Mouse (Mus musculus) monocyte, adult 2 months (primary cell): ENCODE results near the gene Pmf1.
"Not testable (repeated sequence)": the region's sequence is repeated elsewhere in the genome, so short reads cannot be mapped to it uniquely, and the experiment has no call there.

Experiments used
- DNase-seq, 2 experiments: peaks; one replicate each; pipeline ENCODE4 v3.0.0; 2022; ENCODE audit warnings: low spot score in 2 of 2, low read depth in 1 of 2

The Pmf1 gene

GRCm38 (mm10) chr3:88398666-88399065 lies 11.5 kb downstream of the Pmf1 start:
- no peak for DNase-seq

DNA sequence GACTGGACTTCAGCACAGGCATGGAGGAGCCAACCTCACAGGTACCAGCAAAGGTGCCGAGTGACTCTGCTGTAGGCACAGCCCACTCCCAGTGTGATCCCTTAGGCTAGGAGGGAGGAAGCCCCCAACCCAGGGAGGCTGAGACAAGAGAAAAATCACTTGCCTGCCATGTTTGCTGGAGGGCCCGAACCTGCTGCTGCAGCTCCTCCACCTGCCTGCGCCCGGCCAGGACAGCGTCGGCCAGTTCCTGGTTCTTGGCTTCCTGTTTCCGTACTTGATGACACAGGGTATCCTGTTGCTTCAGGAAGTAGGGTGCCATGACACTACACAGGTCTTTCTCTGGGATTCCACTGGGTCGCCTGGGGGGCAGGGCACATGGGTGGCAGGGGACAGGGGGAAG lies 14.4 kb downstream of the Pmf1 start:
- DNase-seq, result no peak

DNA sequence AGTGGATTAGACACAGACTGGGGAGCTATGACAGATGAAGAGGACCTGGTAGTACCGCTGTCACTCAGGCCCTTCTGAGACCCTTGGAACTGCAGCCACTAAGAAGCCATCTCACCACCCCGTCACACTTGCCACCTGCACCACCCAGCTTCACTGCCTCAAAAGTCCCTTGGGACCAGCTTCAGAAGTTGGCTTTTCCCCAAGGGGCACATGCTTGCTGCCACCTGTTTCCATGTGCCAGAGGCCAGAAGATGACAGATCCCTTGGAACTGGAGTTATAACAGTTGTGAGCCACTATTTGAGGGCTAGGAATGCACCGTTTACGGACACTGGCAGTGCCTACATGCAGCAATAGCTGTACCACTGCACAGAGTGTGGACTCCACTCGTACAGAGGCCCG lies 14.8 kb downstream of the Pmf1 start:
- no peak for DNase-seq

DNA sequence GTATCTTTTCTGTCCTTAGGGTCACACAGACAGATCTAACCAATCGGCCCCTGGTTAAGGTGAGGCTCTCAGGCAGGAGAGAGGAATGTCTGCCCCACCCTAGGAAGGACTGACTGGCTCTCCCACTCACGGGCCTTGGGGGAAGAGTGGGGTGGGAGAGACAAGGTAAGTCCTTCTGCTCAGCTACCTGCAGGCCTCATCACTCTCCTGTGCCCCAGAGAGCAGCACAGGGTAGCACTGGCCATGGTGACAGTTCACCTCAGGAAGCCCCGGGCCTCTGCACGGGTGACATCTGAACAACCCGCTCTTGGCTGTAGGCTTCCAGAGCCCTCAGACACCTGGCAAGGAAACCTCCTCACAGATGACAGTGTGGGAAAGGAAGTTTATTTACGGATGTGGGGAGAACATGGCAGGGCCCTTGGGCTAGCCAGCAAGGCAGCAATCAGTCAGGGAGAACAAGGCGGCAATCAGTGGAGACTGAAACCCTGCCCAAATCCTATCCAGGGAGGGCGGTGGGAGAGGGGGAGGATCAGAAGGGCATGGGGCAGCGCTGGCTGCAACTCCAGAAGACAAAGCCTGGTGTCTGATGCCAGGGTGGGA lies 16.3 kb downstream of the Pmf1 start:
- no peak for DNase-seq

DNA sequence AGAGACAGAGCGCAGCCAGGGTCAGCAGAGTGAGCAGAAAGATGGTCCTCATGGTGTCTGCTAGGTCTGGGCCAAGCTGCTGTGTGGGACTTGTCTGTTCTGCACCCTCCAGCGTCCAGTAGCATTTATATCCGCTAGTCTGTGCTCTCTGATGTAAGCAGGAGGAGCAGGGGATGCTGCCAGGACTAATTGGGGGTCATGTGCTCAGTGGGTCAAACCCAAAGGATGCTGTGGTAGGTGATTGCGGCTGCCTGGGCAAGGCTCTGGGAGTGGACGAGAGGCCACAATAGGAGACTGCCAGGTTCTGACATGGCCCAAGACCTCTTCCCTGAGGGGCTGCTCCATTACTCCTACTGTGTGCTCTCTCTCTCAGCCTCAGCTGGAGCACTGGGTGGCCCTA lies 25.8 kb downstream of the Pmf1 start, which contains the start of gene Bglap:
Bglap (minus strand) TSS at position 101 of the 400 bp plus-strand sequence.
- no peak for DNase-seq

- DNase-seq, result not testable (repeated sequence)
Observed at GRCm38 (mm10) chr3:88382383-88382782, 27.7 kb downstream of the Pmf1 start.

DNA sequence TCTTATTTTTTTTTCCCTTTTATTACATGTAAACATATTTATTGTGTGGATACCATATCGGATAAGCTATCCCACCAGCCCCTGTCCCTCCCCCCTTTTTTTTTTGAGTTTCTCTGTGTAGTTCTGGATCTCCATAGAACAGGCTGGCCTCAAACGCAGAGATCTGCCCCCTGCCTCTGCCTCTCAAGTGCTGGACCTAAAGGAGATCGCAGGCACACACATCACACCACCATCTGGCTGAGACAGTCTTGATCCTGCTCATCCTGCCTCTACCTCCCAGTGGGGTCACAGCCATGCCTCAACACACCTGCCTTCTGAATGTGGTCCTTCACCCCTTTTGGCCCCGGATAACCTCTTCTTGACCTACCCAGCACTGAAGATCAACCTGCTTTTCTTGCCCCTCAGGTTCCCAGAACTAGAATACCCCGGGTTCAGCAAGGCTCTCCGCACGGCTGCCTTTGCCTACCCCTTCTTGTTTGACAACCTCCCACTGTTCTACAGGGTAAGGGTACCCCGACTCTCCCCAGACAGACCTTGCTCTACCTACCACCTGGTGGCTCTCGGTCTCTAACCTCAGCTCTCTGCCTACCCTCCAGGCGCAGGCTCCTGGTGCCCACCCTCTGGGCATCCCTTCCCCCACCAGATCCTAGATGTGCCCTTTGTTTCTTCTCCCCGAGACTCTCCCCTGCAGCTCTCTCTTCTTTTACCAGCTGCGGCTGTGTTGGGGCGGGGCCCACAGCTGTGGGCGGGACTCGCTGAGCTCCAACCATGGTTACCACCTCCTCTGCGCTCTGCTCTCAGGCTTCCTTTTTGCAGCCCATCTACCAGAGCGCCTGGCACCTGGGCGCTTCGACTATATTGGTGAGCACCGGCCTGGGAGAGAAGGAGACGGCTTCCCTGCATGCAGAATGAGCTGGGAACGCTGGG lies 28.5 kb downstream of the Pmf1 start:
- DNase-seq, result not testable (repeated sequence)

DNA sequence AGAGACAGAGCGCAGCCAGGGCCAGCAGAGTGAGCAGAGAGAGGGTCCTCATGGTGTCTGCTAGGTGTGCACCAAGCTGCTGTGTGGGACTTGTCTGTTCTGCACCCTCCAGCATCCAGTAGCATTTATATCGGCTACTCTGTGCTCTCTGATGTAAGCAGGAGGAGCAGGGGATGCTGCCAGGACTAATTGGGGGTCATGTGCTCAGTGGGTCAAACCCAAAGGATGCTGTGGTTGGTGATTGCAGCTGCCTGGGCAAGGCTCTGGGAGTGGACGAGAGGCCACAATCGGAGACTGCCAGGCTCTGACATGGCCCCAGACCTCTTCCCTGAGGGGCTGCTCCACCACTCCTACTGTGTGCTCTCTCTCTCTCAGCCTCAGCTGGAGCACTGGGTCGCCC lies 31.5 kb downstream of the Pmf1 start, which contains the start of gene Bglap2:
Bglap2 (minus strand) TSS at position 101 of the 400 bp plus-strand sequence.
- not testable (repeated sequence) for DNase-seq

DNA sequence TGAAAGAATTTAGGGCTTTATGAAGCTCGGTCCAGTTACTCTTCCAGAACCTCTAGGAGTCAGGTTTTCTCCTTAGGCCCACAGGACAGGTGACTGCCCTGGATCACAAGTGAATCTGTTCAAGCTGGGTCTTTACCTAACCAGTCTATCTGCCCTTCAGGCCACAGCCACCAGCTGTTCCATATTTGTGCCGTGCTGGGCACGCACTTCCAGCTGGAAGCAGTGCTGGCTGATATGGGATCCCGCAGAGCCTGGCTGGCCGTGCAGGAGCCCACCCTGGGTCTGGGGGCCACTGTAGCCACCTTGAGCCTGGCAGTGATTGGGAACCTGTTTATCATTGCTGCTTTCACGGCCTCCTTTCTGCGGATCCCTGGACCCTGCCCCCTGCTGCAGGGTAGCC lies 33.5 kb downstream of the Pmf1 start:
- not testable (repeated sequence) for DNase-seq

- not testable (repeated sequence) for DNase-seq
Observed at GRCm38 (mm10) chr3:88375750-88376626, 34.1 kb downstream of the Pmf1 start.

DNA sequence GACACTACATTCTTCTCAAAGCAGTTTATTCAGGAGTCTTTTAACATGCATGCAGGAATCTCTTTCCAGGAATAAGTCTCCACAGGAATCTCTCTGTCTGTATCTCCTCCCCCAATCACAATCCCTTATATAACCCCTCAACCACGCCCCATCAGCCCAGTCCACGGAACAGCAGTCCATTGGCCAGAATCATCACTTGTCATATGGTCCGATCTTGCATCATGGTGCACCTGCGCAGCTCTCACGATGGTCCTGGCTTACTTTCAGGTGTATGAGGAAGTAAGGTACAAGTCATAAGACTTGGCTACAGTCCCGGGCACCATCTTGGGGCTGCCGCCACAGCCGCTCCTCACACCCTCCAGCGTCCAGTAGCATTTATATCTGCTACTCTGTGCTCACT lies 37.5 kb downstream of the Pmf1 start, which contains the start of gene Bglap3:
Bglap3 (minus strand) TSS at position 101 of the 400 bp plus-strand sequence.
- not testable (repeated sequence) for DNase-seq

DNA sequence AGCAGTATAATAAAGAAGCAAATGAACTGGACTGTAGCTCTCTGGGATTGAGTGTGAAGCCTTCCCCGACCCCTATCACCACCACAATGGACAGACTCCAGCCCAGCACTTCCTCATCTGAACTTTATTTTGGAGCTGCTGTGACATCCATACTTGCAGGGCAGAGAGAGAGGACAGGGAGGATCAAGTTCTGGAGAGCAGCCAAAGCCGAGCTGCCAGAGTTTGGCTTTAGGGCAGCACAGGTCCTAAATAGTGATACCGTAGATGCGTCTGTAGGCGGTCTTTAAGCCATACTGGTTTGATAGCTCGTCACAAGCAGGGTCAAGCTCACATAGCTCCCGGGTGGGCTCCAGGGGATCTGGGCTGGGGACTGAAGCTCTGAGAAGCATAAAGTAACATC lies 41.6 kb downstream of the Pmf1 start:
- not testable (repeated sequence) for DNase-seq

- DNase-seq, result not testable (repeated sequence)
Observed at GRCm38 (mm10) chr3:88367517-88367916, 42.6 kb downstream of the Pmf1 start.

DNA sequence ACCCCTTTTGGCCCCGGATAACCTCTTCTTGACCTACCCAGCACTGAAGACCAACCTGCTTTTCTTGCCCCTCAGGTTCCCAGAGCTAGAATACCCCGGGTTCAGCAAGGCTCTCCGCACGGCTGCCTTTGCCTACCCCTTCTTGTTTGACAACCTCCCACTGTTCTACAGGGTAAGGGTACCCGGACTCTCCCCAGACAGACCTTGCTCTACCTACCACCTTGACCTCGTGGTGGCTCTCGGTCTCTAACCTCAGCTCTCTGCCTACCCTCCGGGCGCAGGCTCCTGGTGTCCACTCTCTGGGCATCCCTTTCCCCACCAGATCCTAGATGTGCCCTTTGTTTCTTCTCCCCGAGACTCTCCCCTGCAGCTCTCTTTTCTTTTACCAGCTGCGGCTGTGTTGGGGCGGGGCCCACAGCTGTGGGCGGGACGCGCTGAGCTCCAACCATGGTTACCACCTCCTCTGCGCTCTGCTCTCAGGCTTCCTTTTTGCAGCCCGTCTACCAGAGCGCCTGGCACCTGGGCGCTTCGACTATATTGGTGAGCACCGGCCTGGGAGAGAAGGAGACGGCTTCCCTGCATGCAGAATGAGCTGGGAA lies 43.2 kb downstream of the Pmf1 start:
- not testable (repeated sequence) for DNase-seq

DNA sequence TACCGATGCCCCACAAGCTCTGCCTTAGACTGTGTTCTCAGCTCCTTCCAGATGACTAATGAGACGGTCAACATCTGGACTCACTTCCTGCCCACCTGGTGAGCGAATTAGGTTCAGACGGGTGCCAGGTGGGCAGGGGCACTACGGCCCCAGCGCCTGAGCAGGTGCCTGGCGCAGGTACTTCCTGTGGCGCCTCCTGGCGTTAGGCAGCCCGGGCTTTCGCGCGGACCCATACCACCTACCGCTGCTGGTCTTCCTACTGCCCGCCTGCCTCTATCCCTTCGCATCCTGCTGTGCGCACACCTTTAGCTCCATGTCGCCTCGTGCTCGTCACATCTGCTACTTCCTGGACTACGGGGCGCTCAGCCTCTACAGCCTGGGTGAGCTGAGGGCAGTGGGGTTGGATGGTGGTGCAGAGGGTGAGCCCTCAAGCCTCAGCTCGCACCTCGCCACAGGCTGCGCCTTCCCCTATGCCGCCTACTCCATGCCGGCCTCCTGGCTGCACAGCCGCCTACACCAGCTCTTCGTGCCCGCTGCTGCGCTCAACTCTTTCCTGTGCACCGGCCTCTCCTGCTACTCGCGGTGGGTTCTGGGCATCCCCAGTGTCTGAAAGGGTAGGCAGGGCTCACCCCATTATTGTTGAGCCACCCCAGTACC lies 44.3 kb downstream of the Pmf1 start:
- no peak for DNase-seq

DNA sequence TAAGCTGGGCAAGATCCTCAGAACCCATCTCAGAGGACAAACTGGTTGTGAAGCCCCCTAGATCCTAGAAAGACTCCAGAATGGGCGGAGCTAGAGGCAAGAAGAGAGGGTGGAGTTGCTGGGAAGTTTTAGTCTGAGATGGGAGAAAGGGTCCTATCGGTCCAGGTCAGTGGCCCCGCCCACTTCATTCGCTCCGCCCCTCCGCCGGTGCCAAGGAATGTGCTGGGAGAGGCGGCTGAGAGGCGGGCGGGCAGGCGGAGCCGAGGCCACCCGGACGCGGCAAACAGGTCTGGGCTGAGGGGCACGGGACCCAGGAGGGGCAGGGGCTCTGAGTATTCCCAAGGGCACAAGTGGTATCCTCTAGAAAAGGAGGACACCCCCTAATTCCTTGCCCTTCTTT lies 45.8 kb downstream of the Pmf1 start, which contains the start of gene Paqr6:
Paqr6 (plus strand) TSS at position 248 of the 400 bp plus-strand sequence.
- no peak for DNase-seq

- no peak for DNase-seq
Observed at GRCm38 (mm10) chr3:88363700-88364099, 46.4 kb downstream of the Pmf1 start.

DNA sequence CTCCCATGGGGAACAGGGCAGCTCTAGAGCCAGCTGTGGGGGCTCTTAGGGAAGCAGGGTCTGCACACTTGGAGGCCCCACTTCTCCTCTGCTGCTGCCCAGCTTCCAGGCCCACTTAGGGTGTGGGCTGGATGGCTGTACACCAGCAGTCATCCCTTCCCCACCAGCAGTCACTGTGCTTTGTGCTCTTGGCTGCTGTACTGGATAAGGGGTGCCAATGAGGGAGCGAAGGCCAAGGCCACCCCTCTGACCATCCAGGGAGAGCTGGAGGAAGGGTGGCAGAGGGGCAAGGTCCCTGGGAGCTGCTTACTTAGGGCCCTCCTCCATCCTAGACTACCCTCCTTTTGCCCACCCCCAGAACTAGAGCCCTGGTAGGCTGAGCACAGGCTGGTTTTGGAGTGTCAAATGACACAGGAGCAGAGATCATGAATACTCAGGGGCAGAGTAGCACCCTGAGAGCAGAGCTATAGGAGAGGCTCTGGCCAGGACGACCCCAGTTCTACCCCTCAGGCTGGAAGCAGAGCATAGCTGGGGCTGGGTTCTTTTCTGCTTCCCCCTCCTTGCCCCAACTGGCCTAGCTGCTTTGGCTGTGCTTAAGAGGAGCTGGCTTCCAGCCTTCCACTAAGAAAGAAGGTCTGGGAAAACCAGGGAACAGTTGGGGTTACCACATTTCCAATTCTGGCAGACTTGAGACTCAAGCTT lies 48.4 kb downstream of the Pmf1 start:
- no peak for DNase-seq

GRCm38 (mm10) chr3:88361096-88361495 lies 49.0 kb downstream of the Pmf1 start:
- DNase-seq, result no peak
